Mouse (Mus musculus) midbrain, embryonic 11.5 days (tissue): ENCODE measurements around the gene Atp8b4. TPM values are rescaled to one million over a fixed set of nuclear protein-coding genes. Genes with fewer than 3 reads are reported as not detected.

Source experiments
- ATAC-seq: fragments of 200-750 bp; cut with Nextera tagmentation; 2 replicates; pipeline ENCODE4 v1.8.0; 2017; ENCODE audit warnings: moderate TSS enrichment, moderate library complexity; ENCODE audit not compliant: low FRiP score
- DNase-seq: peaks from one replicate; pipeline ENCODE4 v3.0.0; 2015; ENCODE audit warnings: low spot score; ENCODE audit errors: missing footprints
- H3K27ac ChIP-seq: fragments of 300-500 bp; sonication (generic); 2 replicates; pipeline ENCODE4 v1.5.1; 2014; ENCODE audit warnings: low read depth, low read length
- H3K27me3 ChIP-seq: fragments of 300-500 bp; sonication (generic); 2 replicates; pipeline ENCODE4 v1.6.1; 2014; ENCODE audit warnings: mild to moderate bottlenecking, low read length, moderate library complexity, mixed read lengths; ENCODE audit not compliant: control insufficient read depth, insufficient read depth
- H3K36me3 ChIP-seq: fragments of 300-500 bp; sonication (generic); 2 replicates; pipeline ENCODE4 v1.6.1; 2014; ENCODE audit warnings: mild to moderate bottlenecking, low read length, moderate library complexity, mixed read lengths; ENCODE audit not compliant: control insufficient read depth, insufficient read depth
- H3K4me1 ChIP-seq: fragments of 300-500 bp; sonication (generic); 2 replicates; pipeline ENCODE4 v1.6.1; 2014; ENCODE audit warnings: low read length; ENCODE audit not compliant: control insufficient read depth, insufficient read depth
- H3K4me2 ChIP-seq: fragments of 300-500 bp; sonication (generic); 2 replicates; pipeline ENCODE4 v1.6.1; 2014; ENCODE audit warnings: mild to moderate bottlenecking, moderate library complexity
- H3K4me3 ChIP-seq: fragments of 300-500 bp; sonication (generic); 2 replicates; pipeline ENCODE4 v1.5.1; 2014; ENCODE audit warnings: low read depth, low read length
- H3K9ac ChIP-seq: fragments of 300-500 bp; sonication (generic); 2 replicates; pipeline ENCODE4 v1.6.1; 2014; ENCODE audit warnings: low read length
- H3K9me3 ChIP-seq: fragments of 300-500 bp; sonication (generic); 2 replicates; pipeline ENCODE4 v1.6.1; 2016; ENCODE audit warnings: low read length; ENCODE audit not compliant: control insufficient read depth
- WGBS: fragments of 180-500 bp; shearing (Covaris S2); extraction: QIAGEN DNeasy Blood & Tissue Kit; methylation state at CpG from one replicate; pipeline ENCODE4 v1.1.7; 2014; 5-methylcytosine and 5-hydroxymethylcytosine counted together
- polyA plus RNA-seq: library from polyadenylated mRNA; unstranded; fragments of >200 nt; fragmentation: Nextera tagmentation; extraction: Ambion mirVana; gene quantifications from 2 replicates; pipeline ENCODE4 v1.2.1, GENCODE M21; 2014

Gene Atp8b4
- polyA plus RNA-seq, 1 experiment from 2014 or later, result 0.07 TPM

- Histone ChIP-seq H3K4me2 (no peak overlapping the region), H3K27me3 (no peaks in the 10 kb centered on the region), H3K4me3 (no peak overlapping the region), H3K4me1 (no peaks in the 10 kb centered on the region), H3K9me3 (no peaks in the 10 kb centered on the region), H3K36me3 (no peaks in the 10 kb centered on the region), H3K27ac (no peak overlapping the region), H3K9ac (no peak overlapping the region)
- WGBS, result 58% methylated on average over 7 of the region's 7 CpGs
- ATAC-seq (peak; percentile 61; the same call in 1 of the 2 replicates), DNase-seq (peak; percentile 97)
Measured at GRCm38 (mm10) chr2:126363050-126363744, 137.3 kb downstream of the Atp8b4 start.

GRCm38 (mm10) chr2:126361131-126361810, 139.2 kb downstream of the Atp8b4 start:
- DNase-seq (no peak), ATAC-seq (no peak)
- no peaks in the 10 kb centered on the region for H3K4me1 ChIP-seq
- H3K27ac ChIP-seq, result no peak overlapping the region
- H3K4me3 ChIP-seq, result no peak overlapping the region
- H3K27me3 ChIP-seq, result no peaks in the 10 kb centered on the region
- WGBS, result 73% methylated on average over 21 of the region's 21 CpGs
- no peaks in the 10 kb centered on the region for H3K36me3 ChIP-seq
- H3K9me3 ChIP-seq, result no peaks in the 10 kb centered on the region
- H3K9ac ChIP-seq, result no peak overlapping the region
- H3K4me2 ChIP-seq, result no peak overlapping the region

GRCm38 (mm10) chr2:126360688-126361087, 139.8 kb downstream of the Atp8b4 start:
- Histone ChIP-seq H3K27me3 (no peaks in the 10 kb centered on the region), H3K4me1 (no peaks in the 10 kb centered on the region), H3K27ac (no peak overlapping the region), H3K9ac (no peak overlapping the region), H3K9me3 (no peaks in the 10 kb centered on the region), H3K36me3 (no peaks in the 10 kb centered on the region), H3K4me2 (no peak overlapping the region), H3K4me3 (no peak overlapping the region)
- DNase-seq (no peak), ATAC-seq (no peak)
- WGBS, result 55% methylated on average over 6 of the region's 6 CpGs

- Histone ChIP-seq H3K36me3 (no peaks in the 10 kb centered on the region), H3K4me1 (no peaks in the 10 kb centered on the region), H3K4me2 (no peak overlapping the region), H3K9ac (no peak overlapping the region), H3K27ac (no peak overlapping the region), H3K4me3 (no peak overlapping the region), H3K27me3 (no peaks in the 10 kb centered on the region), H3K9me3 (no peaks in the 10 kb centered on the region)
- DNase-seq, result no peak
- WGBS, result 88% methylated on average over 3 of the region's 3 CpGs
- no peak for ATAC-seq
Measured at GRCm38 (mm10) chr2:126359965-126360364, 140.5 kb downstream of the Atp8b4 start.

- H3K27ac ChIP-seq, result no peak overlapping the region
- DNase-seq (no peak), ATAC-seq (no peak)
- H3K27me3 ChIP-seq, result no peaks in the 10 kb centered on the region
- H3K36me3 ChIP-seq, result no peaks in the 10 kb centered on the region
- no peak overlapping the region for H3K4me3 ChIP-seq
- WGBS, result 94% methylated on average over 1 of the region's 1 CpGs
- H3K9ac ChIP-seq, result no peak overlapping the region
- H3K9me3 ChIP-seq, result no peaks in the 10 kb centered on the region
- no peaks in the 10 kb centered on the region for H3K4me1 ChIP-seq
- no peak overlapping the region for H3K4me2 ChIP-seq
Measured at GRCm38 (mm10) chr2:126359278-126359677, 141.2 kb downstream of the Atp8b4 start.

- H3K4me1 ChIP-seq, result no peaks in the 10 kb centered on the region
- ATAC-seq, result no peak
Measured at GRCm38 (mm10) chr2:126358741-126359140, 141.7 kb downstream of the Atp8b4 start.

GRCm38 (mm10) chr2:126355259-126355658, 145.2 kb downstream of the Atp8b4 start:
- Histone ChIP-seq H3K9me3 (no peaks in the 10 kb centered on the region), H3K36me3 (no peaks in the 10 kb centered on the region), H3K27me3 (no peaks in the 10 kb centered on the region), H3K27ac (no peak overlapping the region), H3K4me3 (no peak overlapping the region), H3K4me2 (no peak overlapping the region), H3K9ac (no peak overlapping the region), H3K4me1 (no peaks in the 10 kb centered on the region)
- WGBS, result 100% methylated on average over 2 of the region's 2 CpGs
- ATAC-seq, result no peak
- DNase-seq, result no peak

More at GRCm38 (mm10) chr2:126358741-126359140, 141.7 kb downstream of the Atp8b4 start:
- H3K27ac ChIP-seq, result no peak overlapping the region
- WGBS, result 86% methylated on average over 5 of the region's 5 CpGs
- H3K4me2 ChIP-seq, result no peak overlapping the region
- H3K27me3 ChIP-seq, result no peaks in the 10 kb centered on the region
- no peak for DNase-seq
- H3K9ac ChIP-seq, result no peak overlapping the region
- no peak overlapping the region for H3K4me3 ChIP-seq
- no peaks in the 10 kb centered on the region for H3K9me3 ChIP-seq
- no peaks in the 10 kb centered on the region for H3K36me3 ChIP-seq

- Histone ChIP-seq H3K27ac (no peak overlapping the region), H3K27me3 (no peaks in the 10 kb centered on the region), H3K4me2 (no peak overlapping the region), H3K4me1 (no peaks in the 10 kb centered on the region), H3K4me3 (no peak overlapping the region), H3K9ac (no peak overlapping the region), H3K9me3 (no peaks in the 10 kb centered on the region), H3K36me3 (no peaks in the 10 kb centered on the region)
- WGBS, result 73% methylated on average over 1 of the region's 1 CpGs
- DNase-seq (no peak), ATAC-seq (no peak)
Measured at GRCm38 (mm10) chr2:126351811-126352210, 148.7 kb downstream of the Atp8b4 start.

- no peaks in the 10 kb centered on the region for H3K36me3 ChIP-seq
- H3K27ac ChIP-seq, result no peak overlapping the region
- H3K4me2 ChIP-seq, result no peak overlapping the region
- ATAC-seq (no peak), DNase-seq (no peak)
- WGBS, result 79% methylated on average over 3 of the region's 3 CpGs
- H3K4me1 ChIP-seq, result no peaks in the 10 kb centered on the region
- no peak overlapping the region for H3K4me3 ChIP-seq
- H3K9me3 ChIP-seq, result no peaks in the 10 kb centered on the region
- H3K27me3 ChIP-seq, result no peaks in the 10 kb centered on the region
- no peak overlapping the region for H3K9ac ChIP-seq
Measured at GRCm38 (mm10) chr2:126343026-126343593, 157.4 kb downstream of the Atp8b4 start.
